Mouse (Mus musculus) ES-Bruce4 (cell line): ENCODE data around the gene 1700025C18Rik. TPM values are rescaled to one million over a fixed set of nuclear protein-coding genes. Genes with fewer than 3 reads are reported as not detected.

Experiments
- H3K27ac ChIP-seq: 2 replicates; pipeline ENCODE4 v1.5.1; 2012; ENCODE audit warnings: low read length, inconsistent platforms; ENCODE audit not compliant: insufficient read depth
- H3K27me3 ChIP-seq: 2 replicates; pipeline ENCODE4 v1.6.1; 2012; ENCODE audit warnings: mild to moderate bottlenecking, low read length, inconsistent platforms; ENCODE audit not compliant: control insufficient read depth, poor library complexity, insufficient read depth, severe bottlenecking
- H3K36me3 ChIP-seq: 2 replicates; pipeline ENCODE4 v1.6.1; 2012; ENCODE audit warnings: inconsistent platforms, mild to moderate bottlenecking, low read length, moderate library complexity; ENCODE audit not compliant: control insufficient read depth, poor library complexity, insufficient read depth, severe bottlenecking
- H3K4me1 ChIP-seq: one replicate; pipeline ENCODE4 v1.8.1; 2011; ENCODE audit warnings: low read length; ENCODE audit not compliant: control insufficient read depth, insufficient read depth
- H3K4me3 ChIP-seq: 2 replicates; pipeline ENCODE4 v1.5.1; 2011; ENCODE audit warnings: low read depth, mild to moderate bottlenecking, low read length
- H3K9ac ChIP-seq: 2 replicates; pipeline ENCODE4 v1.6.1; 2012; ENCODE audit warnings: low read depth, mild to moderate bottlenecking, inconsistent platforms; ENCODE audit not compliant: poor library complexity, severe bottlenecking
- H3K9me3 ChIP-seq: replicated peaks from 2 replicates; pipeline ENCODE4 v1.6.1; 2012; ENCODE audit warnings: mild to moderate bottlenecking, low read length, inconsistent platforms; ENCODE audit not compliant: control insufficient read depth, poor library complexity, insufficient read depth, severe bottlenecking
- CTCF ChIP-seq: IDR thresholded peaks from one replicate; pipeline ENCODE4 v1.8.1; 2011; ENCODE audit warnings: low read depth, low read length
- EP300 ChIP-seq: IDR thresholded peaks from 2 replicates; pipeline ENCODE4 v1.6.1; 2011; ENCODE audit warnings: low read depth, low read length; ENCODE audit not compliant: insufficient read depth
- POLR2A ChIP-seq: IDR thresholded peaks from one replicate; pipeline ENCODE4 v1.8.1; 2011; ENCODE audit warnings: low read length; ENCODE audit not compliant: insufficient read depth
- polyA plus RNA-seq: library from polyadenylated mRNA; stranded (reverse); fragments of >200 nt; gene quantifications from 2 replicates; pipeline ENCODE4 v1.2.4, GENCODE M21; 2011; ENCODE audit warnings: low read depth; ENCODE audit not compliant: missing spikeins, insufficient read depth, insufficient read length

Gene 1700025C18Rik
- polyA plus RNA-seq, 1 experiment: not detected

- H3K36me3 ChIP-seq: no peaks in the 10 kb centered on the region
- no peak overlapping the region for H3K9ac ChIP-seq
- no peaks in the 10 kb centered on the region for H3K4me1 ChIP-seq
- TF ChIP-seq CTCF: no peak
- no peak for TF ChIP-seq POLR2A
- TF ChIP-seq EP300: no peak
- no peak overlapping the region for H3K4me3 ChIP-seq
- H3K27me3 ChIP-seq: no peaks in the 10 kb centered on the region
- no peaks in the 10 kb centered on the region for H3K9me3 ChIP-seq
- no peak overlapping the region for H3K27ac ChIP-seq
Measured at GRCm38 (mm10) chr2:165077055-165077454, 13.5 kb downstream of the 1700025C18Rik start.

GRCm38 (mm10) chr2:165074937-165075336 lies 15.6 kb downstream of the 1700025C18Rik start:
- Histone ChIP-seq H3K27me3 (no peaks in the 10 kb centered on the region), H3K4me1 (no peaks in the 10 kb centered on the region)
- TF ChIP-seq POLR2A (no peak), EP300 (no peak), CTCF (peak; percentile 94)

GRCm38 (mm10) chr2:165074081-165074884 lies 16.3 kb downstream of the 1700025C18Rik start:
- no peaks in the 10 kb centered on the region for H3K27me3 ChIP-seq
- H3K4me1 ChIP-seq: peaks cover 3% of the 10 kb centered on the region
- H3K9ac ChIP-seq: no peak overlapping the region
- H3K36me3 ChIP-seq: no peaks in the 10 kb centered on the region
- no peak overlapping the region for H3K27ac ChIP-seq
- H3K4me3 ChIP-seq: no peak overlapping the region
- TF ChIP-seq CTCF: no peak
- TF ChIP-seq EP300: no peak
- no peak for TF ChIP-seq POLR2A
- no peaks in the 10 kb centered on the region for H3K9me3 ChIP-seq

More at GRCm38 (mm10) chr2:165074937-165075336, 15.6 kb downstream of the 1700025C18Rik start:
- Histone ChIP-seq H3K36me3 (no peaks in the 10 kb centered on the region), H3K27ac (no peak overlapping the region), H3K4me3 (no peak overlapping the region), H3K9me3 (no peaks in the 10 kb centered on the region), H3K9ac (no peak overlapping the region)

GRCm38 (mm10) chr2:165073381-165073781 lies 17.2 kb downstream of the 1700025C18Rik start:
- no peaks in the 10 kb centered on the region for H3K9me3 ChIP-seq
- H3K4me3 ChIP-seq: no peak overlapping the region
- TF ChIP-seq CTCF (no peak), EP300 (no peak), POLR2A (no peak)
- no peak overlapping the region for H3K27ac ChIP-seq
- no peaks in the 10 kb centered on the region for H3K36me3 ChIP-seq
- H3K4me1 ChIP-seq: peaks cover 3% of the 10 kb centered on the region
- no peak overlapping the region for H3K9ac ChIP-seq
- H3K27me3 ChIP-seq: no peaks in the 10 kb centered on the region

- Histone ChIP-seq H3K9ac (0 out of 2 replicates have a peak overlapping the region, but pooled peaks have one; percentile 17), H3K27me3 (no peaks in the 10 kb centered on the region), H3K4me3 (peak overlapping the region; percentile 65), H3K9me3 (no peaks in the 10 kb centered on the region), H3K36me3 (no peaks in the 10 kb centered on the region), H3K4me1 (peaks cover 3% of the 10 kb centered on the region), H3K27ac (no peak overlapping the region)
- TF ChIP-seq CTCF: peak; percentile 82
- no peak for TF ChIP-seq EP300
Measured at GRCm38 (mm10) chr2:165070096-165070816, 20.3 kb downstream of the 1700025C18Rik start.

- no peaks in the 10 kb centered on the region for H3K9me3 ChIP-seq
Measured at GRCm38 (mm10) chr2:165068806-165069205, 21.7 kb downstream of the 1700025C18Rik start.

More at GRCm38 (mm10) chr2:165068806-165069205, 21.7 kb downstream of the 1700025C18Rik start:
- no peak overlapping the region for H3K9ac ChIP-seq
- TF ChIP-seq POLR2A (no peak), EP300 (no peak), CTCF (no peak)
- no peaks in the 10 kb centered on the region for H3K36me3 ChIP-seq
- no peaks in the 10 kb centered on the region for H3K27me3 ChIP-seq
- H3K27ac ChIP-seq: no peak overlapping the region
- H3K4me3 ChIP-seq: no peak overlapping the region
- H3K4me1 ChIP-seq: peaks cover 3% of the 10 kb centered on the region
